Mouse (Mus musculus) spleen, adult 2 months (tissue): ENCODE measurements around the gene Agxt.

ENCODE experiments used
- CTCF ChIP-seq: fragments of 200-500 bp; IDR thresholded peaks from 2 replicates; pipeline ENCODE4 v1.5.1; 2011; ENCODE audit warnings: mild to moderate bottlenecking, inconsistent platforms; ENCODE audit not compliant: insufficient read depth, insufficient read length, insufficient replicate concordance; ENCODE audit errors: extremely low read depth
- POLR2A ChIP-seq: fragments of 200-500 bp; IDR thresholded peaks from 2 replicates; pipeline ENCODE4 v1.6.1; 2011; ENCODE audit warnings: low read depth, low read length, inconsistent platforms

DNA sequence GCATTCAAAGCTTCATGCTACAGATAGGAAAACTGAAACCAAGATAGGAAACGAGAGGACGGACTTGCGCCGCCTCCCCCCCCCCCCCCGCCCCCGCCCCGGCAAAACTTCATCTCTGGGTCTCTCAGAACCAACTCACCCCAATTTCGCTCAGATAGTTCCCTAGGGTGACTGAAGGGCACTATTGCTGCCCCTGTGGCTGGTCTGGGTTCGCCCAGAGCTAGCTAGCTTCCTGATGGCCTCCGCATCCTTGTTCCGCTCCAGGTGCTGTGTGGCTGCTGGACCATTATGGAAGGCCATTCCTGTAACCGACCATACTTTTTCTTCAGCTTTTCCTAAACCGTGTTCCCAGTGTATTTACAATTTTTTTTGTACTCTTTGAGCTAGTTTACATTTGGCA is 19.6 kb upstream of the Agxt start:
- no peak for TF ChIP-seq POLR2A
- TF ChIP-seq CTCF, result no peak
